Mouse (Mus musculus): ENCODE measurements around the gene Ltbr.

- TF ChIP-seq POLR2A (IDR thresholded peaks at IDR 0.05; ENCODE audit: borderline replicate concordance, control insufficient read depth, low read depth, low read length) = no peak
- TF ChIP-seq CTCF (IDR thresholded peaks at IDR 0.05; ENCODE audit: control insufficient read depth, insufficient read depth, low read length) = no peak
Observed at GRCm38 (mm10) chr6:125348721-125349574, 35.3 kb upstream of the Ltbr start, which contains the start of gene Tnfrsf1a.

All from bone marrow, adult 2 months (tissue).